Mouse (Mus musculus) olfactory bulb, adult 2 months (tissue): Measurements from ENCODE around the gene Cd300ld. TPM values are rescaled to one million over a fixed set of nuclear protein-coding genes. Genes with fewer than 3 reads are reported as not detected.

Experiments used
- H3K27ac ChIP-seq: fragments of 200-500 bp; 2 replicates; pipeline ENCODE4 v1.5.1; 2012; ENCODE audit warnings: low read depth, low read length; ENCODE audit not compliant: insufficient read depth
- H3K4me1 ChIP-seq: fragments of 200-500 bp; 2 replicates; pipeline ENCODE4 v1.6.1; 2012; ENCODE audit warnings: low read length; ENCODE audit not compliant: control insufficient read depth, insufficient read depth
- H3K4me3 ChIP-seq: fragments of 200-500 bp; 2 replicates; pipeline ENCODE4 v1.5.1; 2012; ENCODE audit warnings: mild to moderate bottlenecking, low read depth, low read length, moderate library complexity; ENCODE audit not compliant: insufficient read depth
- CTCF ChIP-seq: fragments of 200-500 bp; IDR thresholded peaks from 2 replicates; pipeline ENCODE4 v1.5.1; 2012; ENCODE audit warnings: low read depth, mild to moderate bottlenecking, low read length, moderate library complexity; ENCODE audit not compliant: insufficient read depth
- POLR2A ChIP-seq: fragments of 200-500 bp; IDR thresholded peaks from 2 replicates; pipeline ENCODE4 v1.6.1; 2012; ENCODE audit warnings: mild to moderate bottlenecking, low read depth, low read length, moderate library complexity; ENCODE audit not compliant: insufficient read depth
- WGBS: fragments of 180-500 bp; shearing (Covaris S2); methylation state at CpG from one replicate; pipeline ENCODE4 v1.1.7; 2018; 5-methylcytosine and 5-hydroxymethylcytosine counted together
- polyA plus RNA-seq: library from polyadenylated mRNA; stranded (reverse); fragments of >200 nt; gene quantifications from 2 replicates; pipeline ENCODE4 v1.2.4, GENCODE M21; 2012; ENCODE audit warnings: low replicate concordance; ENCODE audit not compliant: missing spikeins, insufficient read depth, insufficient read length

Cd300ld gene
- polyA plus RNA-seq, 1 experiment, result not detected

DNA sequence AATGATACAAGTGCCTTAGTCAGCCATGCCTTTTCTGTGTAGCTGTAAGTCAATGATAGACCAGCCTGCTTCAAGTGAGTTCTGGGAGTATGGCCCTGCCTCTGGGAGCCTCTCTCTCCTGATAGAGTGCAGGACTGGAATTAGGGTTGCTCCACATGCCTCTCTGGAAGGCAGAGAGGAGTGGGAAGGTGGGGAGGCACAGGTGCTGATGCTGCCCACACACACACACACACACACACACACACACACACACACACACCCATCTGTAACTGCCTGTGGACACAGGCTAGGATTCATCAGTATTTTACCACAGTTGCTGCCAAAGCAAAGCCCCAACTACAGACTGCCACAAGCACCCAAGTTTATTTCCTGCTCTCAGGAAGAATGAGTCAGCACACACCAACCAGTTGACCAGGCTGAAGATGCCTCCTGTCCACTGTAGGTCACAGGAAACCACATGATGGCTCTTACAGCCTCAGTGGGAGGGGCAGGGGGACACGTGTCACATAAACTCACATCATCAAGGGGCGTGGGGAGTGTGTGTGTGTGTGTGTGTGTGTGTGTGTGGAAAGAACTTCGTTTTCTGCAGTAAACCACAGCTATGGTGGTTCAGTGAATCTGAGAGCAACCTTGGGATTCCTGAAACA is 24.4 kb downstream of the Cd300ld start:
- TF ChIP-seq CTCF, result no peak
- TF ChIP-seq POLR2A, result no peak
- no peak overlapping the region for H3K4me3 ChIP-seq
- WGBS, result 61% methylated on average over 3 of the region's 3 CpGs
- H3K27ac ChIP-seq, result no peak overlapping the region
- no peaks in the 10 kb centered on the region for H3K4me1 ChIP-seq

DNA sequence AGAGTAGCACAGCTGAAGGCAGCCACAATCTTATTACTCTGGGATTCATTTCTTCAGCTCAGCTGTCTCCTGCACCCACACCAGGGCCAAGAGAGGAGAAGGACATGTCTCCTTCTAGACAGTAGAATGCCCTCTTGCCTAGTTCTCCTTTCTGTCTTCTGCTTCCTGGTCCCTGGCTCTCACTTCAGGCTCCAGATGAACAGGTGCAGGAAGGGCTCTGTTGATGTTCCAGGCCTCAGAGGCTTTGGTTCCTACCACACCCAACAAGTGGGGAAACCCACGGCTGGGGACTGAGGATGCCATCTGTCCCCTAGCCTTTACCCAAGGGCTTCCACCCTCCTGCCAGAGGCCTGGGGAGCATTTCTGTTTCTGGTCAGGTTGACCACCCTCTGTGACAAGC is 29.4 kb downstream of the Cd300ld start:
- 96% methylated on average over 1 of the region's 1 CpGs for WGBS
- Histone ChIP-seq H3K4me3 (no peak overlapping the region), H3K27ac (no peak overlapping the region)

GRCm38 (mm10) chr11:114934144-114934543 is 55.6 kb downstream of the Cd300ld start, which contains the start of gene Cd300lb:
Gene Cd300lb, minus strand, starts transcription at chr11:114934386.
- H3K27ac ChIP-seq, result no peak within 1 kb of the TSS
- no peaks in the 10 kb centered on the region for H3K4me1 ChIP-seq
- H3K4me3 ChIP-seq, result no peak within 1 kb of the TSS
- no peak for TF ChIP-seq CTCF
- no peak for TF ChIP-seq POLR2A
- 60% methylated on average over 6 of the region's 6 CpGs for WGBS

More for the DNA sequence above, 29.4 kb downstream of the Cd300ld start:
- TF ChIP-seq CTCF (no peak), POLR2A (no peak)
- H3K4me1 ChIP-seq, result no peaks in the 10 kb centered on the region

DNA sequence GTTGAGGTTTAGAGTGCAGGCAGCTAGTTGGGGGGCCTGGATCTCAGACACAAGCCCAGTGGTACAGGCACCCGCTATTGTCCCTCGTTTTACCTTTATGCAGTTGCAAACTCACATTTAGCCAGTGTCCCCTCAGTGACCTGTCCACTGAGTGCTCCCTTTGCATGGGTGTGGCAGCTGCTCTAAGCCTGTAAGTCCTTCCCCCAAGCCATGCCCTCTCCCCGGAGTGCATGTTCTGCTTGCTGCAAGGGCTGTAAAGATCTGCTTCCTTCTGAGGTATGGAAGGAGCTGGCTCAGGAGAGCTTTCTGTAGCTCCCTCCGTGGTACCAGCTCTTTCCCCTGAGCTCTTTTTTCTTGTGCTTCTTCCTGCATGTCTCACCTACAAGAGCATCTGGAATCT is 56.1 kb downstream of the Cd300ld start:
- TF ChIP-seq CTCF (no peak), POLR2A (no peak)
- no peak overlapping the region for H3K27ac ChIP-seq
- no peaks in the 10 kb centered on the region for H3K4me1 ChIP-seq
- 79% methylated on average over 4 of the region's 4 CpGs for WGBS
- no peak overlapping the region for H3K4me3 ChIP-seq

Other genes starting within 250 kb of the Cd300ld start
- gene Kif19a, start 224.5 kb downstream of the Cd300ld start, polyA plus RNA-seq, result not detected in 2 replicates
- not detected in 2 replicates for gene Btbd17, start 194.0 kb downstream of the Cd300ld start, polyA plus RNA-seq
- gene Gpr142, start 191.0 kb downstream of the Cd300ld start, polyA plus RNA-seq, result not detected in 2 replicates
- not detected in 2 replicates for gene Gprc5c, start 138.8 kb downstream of the Cd300ld start, polyA plus RNA-seq
- gene Cd300a, start 99.9 kb downstream of the Cd300ld start, polyA plus RNA-seq, result not detected in 2 replicates
- not detected in 2 replicates for gene Cd300lb, start 55.5 kb downstream of the Cd300ld start, polyA plus RNA-seq
- gene Cd300c, start 20.8 kb downstream of the Cd300ld start, polyA plus RNA-seq, result not detected in 2 replicates
- not detected in 2 replicates for gene Cd300c2, start 12.0 kb upstream of the Cd300ld start, polyA plus RNA-seq
- gene Cd300ld2, start 26.3 kb upstream of the Cd300ld start, polyA plus RNA-seq, result not detected in 2 replicates
- gene Cd300ld4, start 37.1 kb upstream of the Cd300ld start, polyA plus RNA-seq, result not detected in 2 replicates
- not detected in 2 replicates for gene Cd300ld5, start 47.8 kb upstream of the Cd300ld start, polyA plus RNA-seq
- not detected in 2 replicates for gene Cd300ld3, start 58.5 kb upstream of the Cd300ld start, polyA plus RNA-seq
- gene Cd300e, start 72.3 kb upstream of the Cd300ld start, polyA plus RNA-seq, result not detected in 2 replicates
- gene Rab37, start 101.5 kb upstream of the Cd300ld start, polyA plus RNA-seq, result not detected in 2 replicates
- gene Cd300lf, start 144.1 kb upstream of the Cd300ld start, polyA plus RNA-seq, result not detected in 2 replicates
- 241 TPM in 1 of 2 replicates, not detected in the other for gene Slc9a3r1, start 173.4 kb upstream of the Cd300ld start, polyA plus RNA-seq
- gene Tmem104, start 197.6 kb upstream of the Cd300ld start, polyA plus RNA-seq, result not detected in 2 replicates
- gene Nat9, start 197.9 kb upstream of the Cd300ld start, polyA plus RNA-seq, result not detected in 2 replicates